Mouse (Mus musculus) spleen, postnatal 36 days (tissue): ENCODE data around the gene Gm21319.
"Not testable (repeated sequence)": the region's sequence is repeated elsewhere in the genome, so short reads cannot be mapped to it uniquely, and the experiment has no call there.

ENCODE experiments used
- DNase-seq, 2 experiments: peaks; one replicate each; pipeline ENCODE4 v3.0.0; 2022; ENCODE audit warnings: low spot score in 2 of 2, mixed read lengths in 1 of 2

Gm21319 gene

GRCm38 (mm10) chr12:87775655-87776054 is at the start of gene Gm21319:
Gm21319 (minus strand) TSS chr12:87775755.
- DNase-seq = not testable (repeated sequence)

- not testable (repeated sequence) for DNase-seq
Observed at GRCm38 (mm10) chr12:87816277-87816676, 40.7 kb upstream of the Gm21319 start, which contains the start of gene BB287469. BB287469 (plus strand) TSS chr12:87816577.

- DNase-seq = not testable (repeated sequence)
Observed at GRCm38 (mm10) chr12:87797971-87798370, 22.4 kb upstream of the Gm21319 start.

- DNase-seq = not testable (repeated sequence)
Observed at GRCm38 (mm10) chr12:87795212-87795611, 19.7 kb upstream of the Gm21319 start, which contains the start of gene Gm21936. Gm21936 (plus strand) TSS chr12:87795512.
